Mouse (Mus musculus) limb, embryonic 15.5 days (tissue): ENCODE results near the gene Pgbd5. TPM values are rescaled to one million over a fixed set of nuclear protein-coding genes. Genes with fewer than 3 reads are reported as not detected.

Experiments used
- ATAC-seq: fragments of 200-750 bp; cut with Nextera tagmentation; 2 replicates; pipeline ENCODE4 v1.8.0; 2017; ENCODE audit warnings: low read depth, moderate TSS enrichment; ENCODE audit not compliant: insufficient number of reproducible peaks, low FRiP score, low TSS enrichment
- H3K27ac ChIP-seq: fragments of 300-500 bp; sonication (generic); 2 replicates; pipeline ENCODE4 v1.5.1; 2015; ENCODE audit warnings: moderate library complexity, mild to moderate bottlenecking, inconsistent platforms
- H3K27me3 ChIP-seq: fragments of 300-500 bp; sonication (generic); 2 replicates; pipeline ENCODE4 v1.6.1; 2015; ENCODE audit warnings: inconsistent platforms
- H3K36me3 ChIP-seq: fragments of 300-500 bp; sonication (generic); 2 replicates; pipeline ENCODE4 v1.6.1; 2015; ENCODE audit warnings: inconsistent platforms
- H3K4me1 ChIP-seq: fragments of 300-500 bp; sonication (generic); 2 replicates; pipeline ENCODE4 v1.6.1; 2015; ENCODE audit warnings: inconsistent platforms
- H3K4me2 ChIP-seq: fragments of 300-500 bp; sonication (generic); 2 replicates; pipeline ENCODE4 v1.6.1; 2015; ENCODE audit warnings: mild to moderate bottlenecking, inconsistent platforms
- H3K4me3 ChIP-seq: fragments of 300-500 bp; sonication (generic); 2 replicates; pipeline ENCODE4 v1.5.1; 2015; ENCODE audit warnings: mild to moderate bottlenecking, inconsistent platforms
- H3K9ac ChIP-seq: fragments of 300-500 bp; sonication (generic); 2 replicates; pipeline ENCODE4 v1.6.1; 2015; ENCODE audit warnings: inconsistent platforms
- H3K9me3 ChIP-seq: fragments of 300-500 bp; sonication (generic); 2 replicates; pipeline ENCODE4 v1.6.1; 2016; ENCODE audit warnings: inconsistent platforms
- WGBS: fragments of 180-500 bp; shearing (Covaris S2); methylation state at CpG from one replicate; pipeline ENCODE4 v1.1.7; 2015; 5-methylcytosine and 5-hydroxymethylcytosine counted together
- polyA plus RNA-seq: library from polyadenylated mRNA; unstranded; fragments of >200 nt; fragmentation: Nextera tagmentation; extraction: Ambion mirVana; gene quantifications from 2 replicates; pipeline ENCODE4 v1.2.1, GENCODE M21; 2015

Gene Pgbd5
- polyA plus RNA-seq, 1 experiment from 2014 or later = 2.3 TPM

DNA sequence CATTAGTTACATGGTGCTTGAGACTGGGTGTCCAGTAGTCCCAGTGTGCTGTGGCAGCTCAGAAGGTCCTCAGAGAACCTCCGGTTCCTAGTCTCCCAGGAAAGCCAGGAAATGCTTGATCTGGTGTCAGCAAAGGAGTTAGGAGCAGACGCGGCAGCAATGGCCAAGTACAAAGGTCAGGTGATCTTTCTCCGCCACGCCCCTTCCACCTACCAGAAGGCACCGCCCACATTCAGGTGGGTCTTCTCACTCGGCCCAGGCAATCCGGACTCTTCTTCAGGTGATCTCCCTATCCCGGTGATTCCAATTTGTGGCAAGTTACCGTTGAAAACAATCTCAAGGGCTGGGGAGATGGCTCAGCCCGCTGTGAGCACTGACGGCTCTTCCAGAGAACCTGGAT, 20.2 kb upstream of the Pgbd5 start:
- H3K9me3 ChIP-seq = no peaks in the 10 kb centered on the region
- no peaks in the 10 kb centered on the region for H3K36me3 ChIP-seq
- H3K4me2 ChIP-seq = no peak overlapping the region
- WGBS = 34% methylated on average over 12 of the region's 12 CpGs
- H3K27me3 ChIP-seq = peaks cover 3% of the 10 kb centered on the region
- H3K27ac ChIP-seq = no peak overlapping the region
- no peaks in the 10 kb centered on the region for H3K4me1 ChIP-seq
- no peak for ATAC-seq
- H3K9ac ChIP-seq = no peak overlapping the region
- H3K4me3 ChIP-seq = no peak overlapping the region

DNA sequence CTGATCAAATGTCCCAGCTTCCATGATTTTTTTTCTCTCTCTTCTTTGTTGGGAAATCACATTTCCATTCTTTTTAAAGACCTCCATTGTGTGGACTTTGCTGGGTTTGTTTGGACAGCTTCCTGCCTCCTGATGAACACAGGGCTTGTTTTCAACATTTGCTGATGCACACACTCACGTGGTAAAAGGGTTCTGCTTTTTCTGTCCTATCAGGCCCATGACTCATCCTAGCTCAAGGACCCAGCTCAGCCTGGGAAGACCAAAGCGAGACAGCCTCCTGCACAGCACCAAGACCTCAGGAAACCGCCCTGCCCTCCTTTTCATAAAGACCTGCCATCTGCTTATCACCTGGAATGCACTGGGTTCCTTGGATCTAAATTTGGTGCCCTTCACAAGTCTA, 15.9 kb upstream of the Pgbd5 start:
- 53% methylated on average over 3 of the region's 3 CpGs for WGBS
- H3K27ac ChIP-seq = no peak overlapping the region
- no peak overlapping the region for H3K4me2 ChIP-seq
- no peak overlapping the region for H3K4me3 ChIP-seq
- no peaks in the 10 kb centered on the region for H3K4me1 ChIP-seq
- H3K36me3 ChIP-seq = no peaks in the 10 kb centered on the region
- no peak for ATAC-seq
- H3K9me3 ChIP-seq = no peaks in the 10 kb centered on the region
- no peak overlapping the region for H3K9ac ChIP-seq
- peaks cover 3% of the 10 kb centered on the region for H3K27me3 ChIP-seq

DNA sequence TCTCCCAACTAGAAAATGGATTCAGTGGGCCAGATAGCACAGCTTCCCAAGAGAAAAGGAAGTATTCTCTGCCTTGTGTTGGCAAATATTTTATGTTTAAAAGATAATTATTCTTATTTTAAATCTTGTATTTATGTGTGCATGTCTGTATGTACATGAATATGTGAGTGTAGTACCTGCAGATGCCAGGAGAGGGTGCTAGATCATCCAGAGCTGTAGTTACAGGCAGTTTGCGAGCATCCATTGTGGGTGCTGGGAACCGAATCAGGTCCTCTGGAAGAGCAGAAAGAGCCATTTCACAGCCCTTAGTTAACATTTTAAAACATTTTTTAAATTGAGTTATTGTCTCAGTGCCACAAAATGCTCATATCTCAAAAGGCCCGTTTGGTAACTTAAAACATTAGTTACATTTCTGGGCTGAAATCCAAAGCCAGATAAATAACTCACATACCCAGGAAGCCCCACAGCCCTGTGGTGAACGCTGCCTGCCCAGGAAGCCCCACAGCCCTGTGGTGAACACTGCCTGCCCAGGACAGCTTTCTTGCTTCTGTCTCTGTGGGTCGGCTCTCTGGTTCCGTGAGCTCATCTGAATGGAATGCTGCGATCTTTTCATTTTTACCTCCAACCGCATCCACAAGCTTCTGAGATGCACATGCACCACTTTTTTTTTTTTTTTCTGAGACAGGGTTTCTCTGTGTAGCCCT, 10.9 kb upstream of the Pgbd5 start:
- no peaks in the 10 kb centered on the region for H3K4me1 ChIP-seq
- no peaks in the 10 kb centered on the region for H3K27me3 ChIP-seq
- H3K36me3 ChIP-seq = no peaks in the 10 kb centered on the region
- ATAC-seq = no peak
- no peak overlapping the region for H3K9ac ChIP-seq
- H3K4me3 ChIP-seq = no peak overlapping the region
- 76% methylated on average over 8 of the region's 8 CpGs for WGBS
- no peaks in the 10 kb centered on the region for H3K9me3 ChIP-seq
- H3K4me2 ChIP-seq = no peak overlapping the region
- H3K27ac ChIP-seq = no peak overlapping the region

DNA sequence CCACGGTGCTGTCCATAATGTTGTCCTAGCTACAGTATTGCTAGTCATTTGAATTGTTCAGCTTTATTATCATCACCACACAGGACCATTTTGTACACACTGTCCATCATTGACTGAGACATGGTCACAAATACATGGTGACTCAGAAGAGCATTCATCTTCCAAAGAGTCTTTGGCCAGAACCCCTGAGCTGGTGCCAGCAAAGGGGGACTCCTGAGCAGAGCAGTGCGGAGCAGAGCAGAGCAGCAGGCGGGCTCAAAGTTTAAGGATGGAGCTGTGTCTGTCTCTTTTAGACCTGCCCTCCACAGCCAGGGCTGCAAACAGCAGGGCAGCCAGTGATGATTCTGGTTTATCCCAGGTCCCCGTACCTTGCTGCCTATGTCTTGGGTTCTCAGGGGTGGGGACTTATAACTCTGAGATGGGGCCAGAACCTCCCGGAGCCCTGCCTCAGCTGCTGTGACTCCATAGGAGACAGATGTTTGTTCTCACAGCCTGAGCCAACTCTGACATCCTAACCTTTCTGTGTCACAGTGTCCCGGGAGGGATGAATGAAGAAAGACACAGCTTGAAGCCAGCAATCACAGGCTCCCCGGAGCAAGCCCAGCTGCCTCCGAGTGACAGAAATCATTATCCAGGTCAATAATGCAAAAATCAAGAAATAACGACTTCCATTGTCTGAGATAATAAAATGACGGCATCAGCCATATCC, 9.7 kb upstream of the Pgbd5 start:
- H3K4me2 ChIP-seq = no peak overlapping the region

DNA sequence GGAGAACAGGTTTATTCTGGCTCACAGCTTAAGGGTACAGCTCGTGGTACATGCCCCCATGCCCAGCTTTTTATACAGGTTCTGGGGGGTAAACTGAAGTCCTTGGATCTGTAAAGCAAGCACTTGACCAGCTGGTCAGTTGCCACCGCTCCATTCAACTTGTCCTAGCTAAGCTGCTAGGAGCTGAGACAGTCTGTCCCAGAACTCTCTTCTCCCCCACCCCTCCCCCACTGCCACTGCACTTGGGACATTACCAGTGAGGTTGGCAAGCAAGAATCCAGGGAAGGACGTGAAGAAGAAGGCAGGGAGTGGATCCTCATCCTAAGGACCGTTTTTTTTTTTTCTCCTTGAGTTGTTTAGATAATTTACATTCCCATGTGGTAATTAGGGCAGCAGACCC, 2.7 kb downstream of the Pgbd5 start:
- peaks cover 14% of the 10 kb centered on the region for H3K4me1 ChIP-seq
- H3K4me3 ChIP-seq = no peak overlapping the region
- 20% methylated on average over 4 of the region's 4 CpGs for WGBS
- H3K4me2 ChIP-seq = no peak overlapping the region
- peaks cover 23% of the 10 kb centered on the region for H3K27me3 ChIP-seq
- no peak overlapping the region for H3K27ac ChIP-seq
- H3K36me3 ChIP-seq = no peaks in the 10 kb centered on the region
- H3K9me3 ChIP-seq = no peaks in the 10 kb centered on the region
- no peak for ATAC-seq
- no peak overlapping the region for H3K9ac ChIP-seq

More for the DNA sequence above, 9.7 kb upstream of the Pgbd5 start:
- no peak overlapping the region for H3K27ac ChIP-seq
- H3K4me3 ChIP-seq = no peak overlapping the region
- H3K4me1 ChIP-seq = no peaks in the 10 kb centered on the region
- no peaks in the 10 kb centered on the region for H3K27me3 ChIP-seq
- H3K36me3 ChIP-seq = no peaks in the 10 kb centered on the region
- no peaks in the 10 kb centered on the region for H3K9me3 ChIP-seq
- H3K9ac ChIP-seq = no peak overlapping the region
- WGBS = 69% methylated on average over 10 of the region's 10 CpGs
- ATAC-seq = no peak

DNA sequence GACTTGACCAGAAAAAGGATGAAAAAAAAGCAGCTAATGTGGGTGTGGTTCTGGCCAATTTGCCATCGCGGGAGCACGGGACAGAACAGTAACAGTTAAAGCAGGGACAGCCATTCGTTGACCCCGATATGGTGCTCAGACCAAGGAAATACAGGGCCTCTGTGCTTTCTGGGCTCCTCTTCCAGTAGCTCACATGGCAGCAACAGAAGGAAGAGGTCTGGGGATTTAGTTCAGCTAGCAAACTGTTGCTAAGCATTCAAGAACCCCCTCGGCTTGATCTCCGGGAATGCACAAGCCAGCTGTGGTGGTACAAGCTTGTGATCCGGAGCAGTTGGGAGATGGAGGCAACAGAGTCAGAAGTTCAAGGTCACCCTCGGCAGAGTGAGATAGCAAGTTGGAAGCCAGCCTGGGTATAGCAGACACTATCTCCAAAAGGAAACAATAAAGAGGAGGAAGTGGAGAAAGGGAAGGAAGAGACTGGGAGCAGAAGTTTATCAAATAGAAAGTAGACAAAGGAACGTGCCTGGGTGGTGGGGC, 3.7 kb downstream of the Pgbd5 start:
- no peak overlapping the region for H3K27ac ChIP-seq
- peaks cover 17% of the 10 kb centered on the region for H3K4me1 ChIP-seq
- 59% methylated on average over 10 of the region's 10 CpGs for WGBS
- no peak overlapping the region for H3K9ac ChIP-seq
- H3K4me3 ChIP-seq = no peak overlapping the region
- peaks cover 33% of the 10 kb centered on the region for H3K27me3 ChIP-seq
- no peak overlapping the region for H3K4me2 ChIP-seq
- H3K36me3 ChIP-seq = no peaks in the 10 kb centered on the region
- no peaks in the 10 kb centered on the region for H3K9me3 ChIP-seq
- no peak for ATAC-seq

DNA sequence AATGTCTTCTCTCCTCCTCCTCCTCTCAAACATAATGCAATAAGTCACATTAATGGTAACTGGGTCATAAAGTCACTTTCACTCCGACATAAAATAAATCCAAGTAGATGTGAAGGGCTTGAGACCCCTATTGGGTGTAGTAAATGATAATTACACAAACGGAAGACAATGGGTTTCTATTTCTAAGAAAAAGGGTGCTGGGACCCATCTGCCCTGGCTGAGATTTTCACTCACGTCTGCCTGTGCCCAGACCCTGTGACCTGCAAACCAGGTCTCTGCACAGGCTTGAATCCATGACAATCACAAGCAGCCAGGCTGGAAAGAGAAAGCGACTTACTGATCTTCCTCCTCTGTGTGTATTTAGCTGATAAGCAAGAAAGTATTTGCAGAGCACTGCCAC, 4.3 kb downstream of the Pgbd5 start:
- no peak for ATAC-seq
- no peaks in the 10 kb centered on the region for H3K36me3 ChIP-seq
- 59% methylated on average over 4 of the region's 4 CpGs for WGBS

DNA sequence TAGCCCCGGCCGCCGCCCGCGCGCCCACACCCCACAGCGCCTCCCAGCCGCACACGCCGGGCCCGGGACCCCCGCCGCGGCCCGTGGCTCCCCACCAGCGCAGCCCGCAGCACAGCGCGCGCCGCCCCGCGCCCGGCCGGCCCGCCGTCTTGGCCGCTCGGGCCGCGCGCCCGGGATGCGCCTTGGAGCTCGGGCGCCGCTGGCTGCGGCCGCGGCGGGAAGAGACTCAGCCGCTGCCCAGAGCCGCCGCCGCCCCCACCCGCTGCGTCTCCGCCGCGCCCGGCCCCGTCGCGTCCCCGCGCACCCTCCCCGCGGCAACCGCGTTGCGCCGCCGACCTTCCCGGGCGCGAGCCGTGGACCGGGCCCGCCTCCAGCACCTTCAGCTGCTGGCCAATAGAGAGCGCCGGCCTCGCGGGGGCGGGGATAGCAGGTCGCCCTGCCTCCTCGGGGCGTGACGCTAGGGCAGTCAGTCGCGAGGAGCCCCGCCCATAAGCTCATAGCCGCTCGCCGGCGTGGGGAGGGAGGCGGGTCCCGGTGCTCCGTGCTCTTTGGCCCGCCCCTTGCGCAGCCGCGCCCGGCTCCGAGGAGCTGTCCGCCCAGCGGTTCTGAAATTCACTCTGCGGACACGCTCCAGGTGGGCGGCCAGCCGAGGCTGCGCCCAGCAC, 5.2 kb downstream of the Pgbd5 start:
- under 1% methylated on average over 60 of the region's 101 CpGs for WGBS
- H3K4me3 ChIP-seq = peak overlapping the region; percentile 70
- H3K27me3 ChIP-seq = peaks cover 36% of the 10 kb centered on the region
- peak; percentile 97 for ATAC-seq
- H3K9ac ChIP-seq = peak overlapping the region; percentile 56
- no peaks in the 10 kb centered on the region for H3K36me3 ChIP-seq
- H3K4me1 ChIP-seq = peaks cover 27% of the 10 kb centered on the region
- H3K27ac ChIP-seq = no peak overlapping the region
- H3K9me3 ChIP-seq = no peaks in the 10 kb centered on the region
- peak overlapping the region; percentile 99 for H3K4me2 ChIP-seq

More for the DNA sequence above, 4.3 kb downstream of the Pgbd5 start:
- Histone ChIP-seq H3K4me2 (no peak overlapping the region), H3K4me1 (peaks cover 20% of the 10 kb centered on the region), H3K9ac (no peak overlapping the region), H3K9me3 (no peaks in the 10 kb centered on the region), H3K27ac (no peak overlapping the region), H3K4me3 (no peak overlapping the region), H3K27me3 (peaks cover 36% of the 10 kb centered on the region)

DNA sequence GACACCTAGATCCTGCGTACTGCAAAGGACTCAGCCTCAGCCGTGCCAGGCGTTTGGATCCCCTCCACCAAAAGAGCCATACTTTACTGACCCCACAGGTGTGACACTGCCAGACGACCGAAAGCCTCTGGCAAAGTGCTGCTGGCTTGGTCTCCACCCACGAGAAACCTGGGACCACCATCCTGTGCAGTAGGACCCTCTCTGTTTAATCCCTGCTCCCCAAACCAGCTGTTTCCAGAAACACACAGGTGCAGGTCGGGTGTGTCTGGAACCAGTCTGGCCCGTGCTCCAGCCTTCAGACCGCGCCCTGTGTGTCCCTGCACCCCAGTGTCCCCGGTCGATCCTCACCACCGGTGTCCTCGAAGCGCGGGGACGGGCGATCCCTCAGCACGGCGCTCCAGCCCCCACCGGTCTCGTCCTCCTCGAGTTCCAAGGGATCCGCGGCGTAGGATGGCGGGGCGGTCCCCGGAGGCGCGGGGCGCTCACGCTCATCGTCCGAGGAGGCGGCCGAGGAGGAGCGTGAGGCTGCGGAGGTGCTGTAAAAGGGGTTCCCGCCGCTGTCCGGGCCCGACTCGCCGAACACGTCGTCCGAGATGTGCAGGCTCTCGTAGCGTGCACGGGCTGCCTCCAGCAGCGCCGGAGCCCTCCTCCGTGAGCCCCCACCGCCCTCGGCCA, 5.9 kb downstream of the Pgbd5 start:
- peak overlapping the region; percentile 70 for H3K4me3 ChIP-seq
- no peaks in the 10 kb centered on the region for H3K9me3 ChIP-seq
- H3K4me2 ChIP-seq = peak overlapping the region; percentile 99
- H3K9ac ChIP-seq = peak overlapping the region; percentile 56
- peaks cover 36% of the 10 kb centered on the region for H3K27me3 ChIP-seq
- peaks cover 29% of the 10 kb centered on the region for H3K4me1 ChIP-seq
- 2% methylated on average over 54 of the region's 56 CpGs for WGBS
- no peaks in the 10 kb centered on the region for H3K36me3 ChIP-seq
- no peak; the same call in 1 of the 2 replicates for ATAC-seq
- no peak overlapping the region for H3K27ac ChIP-seq

DNA sequence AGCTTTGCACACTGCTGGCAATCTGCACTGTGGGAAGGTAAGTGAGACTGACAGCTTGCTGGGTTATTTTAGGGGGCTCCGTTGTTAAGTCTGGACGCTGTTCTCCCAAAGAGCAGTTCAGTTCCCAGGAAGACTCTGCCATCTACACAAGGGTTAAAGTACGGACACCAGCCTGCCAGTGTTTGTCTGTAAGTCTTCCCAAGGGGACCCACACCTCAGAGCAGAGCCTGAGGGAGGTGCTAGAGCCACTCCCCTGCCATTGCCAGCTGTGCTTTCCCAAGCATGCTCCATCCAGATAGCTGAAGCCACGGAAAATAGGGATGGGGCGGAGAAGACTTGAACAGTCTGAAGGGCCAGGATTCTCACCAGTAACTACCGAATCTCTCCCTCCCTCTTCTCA, 8.6 kb downstream of the Pgbd5 start:
- WGBS = 46% methylated on average over 6 of the region's 6 CpGs

DNA sequence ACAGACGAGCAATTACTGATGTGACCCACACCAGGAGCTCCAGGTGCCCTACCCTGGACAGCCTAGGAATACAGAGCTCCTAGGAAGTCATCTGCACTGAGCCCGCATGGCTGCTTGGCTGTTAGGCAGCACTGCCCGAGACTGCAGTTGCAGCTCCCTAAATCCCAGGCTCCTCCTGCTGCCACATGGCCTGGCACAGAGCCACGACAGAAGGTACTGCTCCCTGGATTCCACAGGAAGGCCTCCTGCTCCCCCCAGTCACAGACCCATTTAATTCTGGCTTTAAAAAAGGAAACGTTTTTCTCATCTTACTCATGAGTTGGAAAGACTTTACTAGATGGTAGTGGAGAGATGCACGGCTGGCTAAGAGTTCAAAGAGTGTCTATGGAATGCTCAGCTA, 10.0 kb downstream of the Pgbd5 start:
- H3K9ac ChIP-seq = no peak overlapping the region
- 18% methylated on average over 6 of the region's 6 CpGs for WGBS
- peaks cover 36% of the 10 kb centered on the region for H3K27me3 ChIP-seq
- no peaks in the 10 kb centered on the region for H3K36me3 ChIP-seq
- no peak for ATAC-seq
- H3K27ac ChIP-seq = no peak overlapping the region
- no peak overlapping the region for H3K4me3 ChIP-seq
- no peak overlapping the region for H3K4me2 ChIP-seq
- H3K4me1 ChIP-seq = peaks cover 29% of the 10 kb centered on the region
- no peaks in the 10 kb centered on the region for H3K9me3 ChIP-seq

More for the DNA sequence above, 8.6 kb downstream of the Pgbd5 start:
- Histone ChIP-seq H3K4me3 (no peak overlapping the region), H3K36me3 (no peaks in the 10 kb centered on the region), H3K4me1 (peaks cover 29% of the 10 kb centered on the region), H3K27ac (no peak overlapping the region), H3K4me2 (no peak overlapping the region), H3K9ac (no peak overlapping the region), H3K27me3 (peaks cover 36% of the 10 kb centered on the region), H3K9me3 (no peaks in the 10 kb centered on the region)
- no peak for ATAC-seq
